Mouse (Mus musculus) bone marrow, adult 2 months (tissue): Measurements from ENCODE around the gene Pex5. TPM values are rescaled to one million over a fixed set of nuclear protein-coding genes. Genes with fewer than 3 reads are reported as not detected.
"Not testable (repeated sequence)": the region's sequence is repeated elsewhere in the genome, so short reads cannot be mapped to it uniquely, and the experiment has no call there.

Experiments
- H3K27ac ChIP-seq: fragments of 200-500 bp; 2 replicates; pipeline ENCODE4 v1.5.1; 2012; ENCODE audit warnings: low read depth, mild to moderate bottlenecking, control low read depth, inconsistent platforms, low read length; ENCODE audit not compliant: control insufficient read depth, poor library complexity, insufficient read depth
- H3K4me1 ChIP-seq: fragments of 200-500 bp; 2 replicates; pipeline ENCODE4 v1.6.1; 2011; ENCODE audit warnings: low read length; ENCODE audit not compliant: control insufficient read depth, insufficient read depth
- H3K4me3 ChIP-seq: fragments of 200-500 bp; replicated peaks from 2 replicates; pipeline ENCODE3; 2011; ENCODE audit warnings: mild to moderate bottlenecking, low read depth, low read length, control low read depth; ENCODE audit not compliant: control insufficient read depth
- CTCF ChIP-seq: fragments of 200-500 bp; IDR thresholded peaks from 2 replicates; pipeline ENCODE4 v1.5.1; 2011; ENCODE audit warnings: low read length, control low read depth; ENCODE audit not compliant: control insufficient read depth, insufficient read depth
- POLR2A ChIP-seq: fragments of 200-500 bp; IDR thresholded peaks from 2 replicates; pipeline ENCODE4 v1.6.1; 2011; ENCODE audit warnings: low read depth, mild to moderate bottlenecking, control low read depth, low read length, borderline replicate concordance; ENCODE audit not compliant: control insufficient read depth
- WGBS: fragments of 180-500 bp; shearing (Covaris S2); methylation state at CpG from one replicate; pipeline ENCODE4 v1.1.7; 2018; 5-methylcytosine and 5-hydroxymethylcytosine counted together
- polyA plus RNA-seq: library from polyadenylated mRNA; stranded (reverse); fragments of >200 nt; gene quantifications from 2 replicates; pipeline ENCODE4 v1.2.4, GENCODE M21; 2011; ENCODE audit warnings: low replicate concordance; ENCODE audit not compliant: missing spikeins, insufficient read depth, insufficient read length

Gene Pex5
- polyA plus RNA-seq, 1 experiment = 16.6 TPM

DNA sequence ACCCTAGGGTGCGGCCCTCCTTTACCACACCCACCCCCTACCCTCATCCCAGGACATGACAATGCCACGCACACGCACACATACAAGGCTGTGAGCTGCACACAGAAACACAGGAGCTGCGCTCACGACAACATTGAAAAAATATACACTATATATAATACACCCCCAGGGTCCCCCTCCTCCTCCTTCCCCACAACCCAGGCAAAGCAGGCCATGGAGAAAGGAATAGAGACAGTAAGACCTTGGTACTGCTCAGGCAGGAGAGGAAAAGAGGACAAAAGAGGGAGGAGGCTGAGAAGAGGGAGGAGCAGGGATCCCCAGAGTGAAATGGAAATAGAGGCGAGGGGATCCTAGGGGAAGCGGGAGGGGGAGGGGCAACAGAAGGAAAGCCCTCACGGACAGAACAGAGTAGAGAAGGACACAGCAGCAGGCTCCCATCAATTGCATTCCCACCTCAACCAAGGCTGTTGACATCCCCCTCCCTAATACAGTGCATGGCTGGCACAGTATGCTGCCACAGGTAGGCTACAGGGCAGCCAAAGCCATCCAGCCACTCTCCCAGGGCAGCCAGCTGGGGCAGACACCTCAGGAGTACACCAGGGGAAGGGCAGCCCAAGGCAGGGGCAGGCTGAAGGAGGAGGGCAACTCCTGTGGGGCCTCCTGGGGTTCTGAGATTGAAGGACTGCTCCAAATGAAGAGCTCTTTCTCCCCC is 16.1 kb upstream of the Pex5 start:
- WGBS = 80% methylated on average over 8 of the region's 8 CpGs
- TF ChIP-seq POLR2A (no peak), CTCF (no peak)
- Histone ChIP-seq H3K4me1 (no peaks in the 10 kb centered on the region), H3K27ac (no peak overlapping the region), H3K4me3 (no peak overlapping the region)

DNA sequence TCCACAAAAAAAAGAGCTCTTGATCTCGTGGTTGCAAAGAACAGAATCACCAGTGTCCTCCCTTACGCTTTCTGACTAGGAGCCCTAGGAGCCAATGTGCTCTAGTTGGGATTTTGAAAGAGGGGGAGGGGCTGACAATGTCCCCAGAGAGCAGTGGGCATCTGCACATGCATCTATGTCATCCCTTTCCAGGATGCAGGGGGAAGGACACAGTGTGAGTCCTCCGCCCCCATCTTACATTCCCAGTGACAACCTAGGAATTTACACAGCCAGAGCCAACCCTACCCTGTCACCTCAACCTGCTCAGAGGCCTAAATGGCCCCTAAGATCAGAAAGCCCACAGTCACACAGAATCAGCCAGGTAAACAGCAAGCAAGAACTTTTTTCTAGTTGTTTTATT is 15.5 kb upstream of the Pex5 start:
- no peaks in the 10 kb centered on the region for H3K4me1 ChIP-seq
- H3K4me3 ChIP-seq = no peak overlapping the region
- no peak overlapping the region for H3K27ac ChIP-seq
- 78% methylated on average over 3 of the region's 3 CpGs for WGBS
- TF ChIP-seq POLR2A (no peak), CTCF (no peak)

DNA sequence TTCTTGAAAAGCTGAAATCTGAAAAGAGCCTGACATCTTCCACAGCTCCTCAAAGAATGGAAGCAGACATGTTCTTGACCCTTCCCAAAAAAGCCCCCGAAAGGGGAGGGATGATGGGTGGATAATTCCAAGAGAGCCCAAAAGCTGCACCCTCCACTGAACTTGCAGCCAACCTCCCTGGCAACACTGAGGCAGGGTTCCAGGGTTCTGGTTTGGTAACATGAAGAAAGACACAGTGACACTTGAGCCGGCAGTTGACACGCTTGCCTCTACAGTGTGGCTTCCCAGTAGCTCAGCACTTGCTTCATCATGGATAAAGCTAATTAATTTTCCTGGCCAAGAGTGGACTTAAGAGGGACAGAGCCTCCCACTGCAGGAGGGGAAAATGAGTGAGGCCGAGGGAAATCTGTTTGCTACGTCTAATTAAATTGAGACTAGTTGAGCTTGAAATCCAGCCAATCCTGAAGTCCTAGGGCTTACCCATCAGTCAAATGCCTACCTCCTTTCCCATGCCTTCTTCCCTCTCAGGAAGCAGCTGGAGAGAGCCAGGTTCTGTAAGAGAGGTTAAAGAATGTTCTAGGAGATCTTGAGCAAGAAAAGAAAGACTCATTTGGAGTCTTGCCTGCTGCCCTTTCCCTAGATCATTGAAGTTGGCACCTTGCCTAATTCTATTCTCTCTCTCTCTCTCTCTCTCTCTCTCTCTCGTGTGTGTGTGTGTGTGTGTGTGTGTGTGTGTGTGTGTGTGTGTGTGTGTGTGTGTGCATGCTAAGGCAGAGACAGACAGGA is 13.1 kb upstream of the Pex5 start:
- TF ChIP-seq CTCF (no peak), POLR2A (no peak)

DNA sequence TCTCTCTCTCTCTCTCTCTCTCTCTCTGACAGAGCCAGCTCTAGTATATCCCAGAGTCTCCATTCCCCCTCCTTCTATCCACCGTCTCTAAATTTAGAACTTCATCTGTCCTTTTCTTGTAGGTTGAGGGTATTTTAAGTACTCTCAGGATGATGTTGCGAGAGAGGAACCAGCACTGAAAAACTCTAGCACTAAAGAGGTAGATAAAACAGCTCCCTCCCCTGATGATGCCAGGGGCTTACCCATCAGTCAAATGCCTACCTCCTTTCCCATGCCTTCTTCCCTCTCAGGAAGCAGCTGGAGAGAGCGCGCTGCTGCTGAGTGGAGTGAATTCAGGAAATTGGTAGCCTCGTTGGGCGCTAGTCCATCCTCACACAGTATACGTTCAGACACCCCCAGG is 12.4 kb upstream of the Pex5 start:
- H3K4me1 ChIP-seq = peaks cover 2% of the 10 kb centered on the region
- TF ChIP-seq CTCF (no peak), POLR2A (no peak)
- H3K4me3 ChIP-seq = no peak overlapping the region
- H3K27ac ChIP-seq = no peak overlapping the region
- 74% methylated on average over 7 of the region's 7 CpGs for WGBS

More for the DNA sequence above, 13.1 kb upstream of the Pex5 start:
- H3K4me3 ChIP-seq = no peak overlapping the region
- H3K4me1 ChIP-seq = peaks cover 2% of the 10 kb centered on the region
- no peak overlapping the region for H3K27ac ChIP-seq
- WGBS = 76% methylated on average over 5 of the region's 6 CpGs

DNA sequence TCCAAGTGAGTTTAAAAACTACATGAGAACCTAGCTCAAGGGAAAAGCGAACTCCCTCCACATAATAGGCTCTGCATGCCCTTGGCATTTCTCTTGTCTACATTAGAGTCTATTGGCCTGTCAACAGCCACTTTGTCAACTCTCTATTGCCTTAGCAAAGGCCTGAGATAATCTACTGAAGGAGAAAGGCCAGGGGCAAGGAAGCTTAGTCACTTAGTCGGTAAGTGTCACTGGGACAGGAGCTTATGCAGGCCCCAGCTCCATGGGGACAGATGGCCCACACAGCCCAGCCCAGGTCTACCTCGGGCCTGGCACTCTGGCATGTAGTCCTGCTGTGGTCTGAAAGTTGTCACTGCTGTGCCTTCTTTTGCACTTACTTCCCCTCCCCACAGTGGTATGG is 11.7 kb upstream of the Pex5 start:
- Histone ChIP-seq H3K27ac (no peak overlapping the region), H3K4me3 (no peak overlapping the region), H3K4me1 (peaks cover 2% of the 10 kb centered on the region)
- TF ChIP-seq POLR2A (no peak), CTCF (no peak)
- WGBS = 76% methylated on average over 3 of the region's 3 CpGs

DNA sequence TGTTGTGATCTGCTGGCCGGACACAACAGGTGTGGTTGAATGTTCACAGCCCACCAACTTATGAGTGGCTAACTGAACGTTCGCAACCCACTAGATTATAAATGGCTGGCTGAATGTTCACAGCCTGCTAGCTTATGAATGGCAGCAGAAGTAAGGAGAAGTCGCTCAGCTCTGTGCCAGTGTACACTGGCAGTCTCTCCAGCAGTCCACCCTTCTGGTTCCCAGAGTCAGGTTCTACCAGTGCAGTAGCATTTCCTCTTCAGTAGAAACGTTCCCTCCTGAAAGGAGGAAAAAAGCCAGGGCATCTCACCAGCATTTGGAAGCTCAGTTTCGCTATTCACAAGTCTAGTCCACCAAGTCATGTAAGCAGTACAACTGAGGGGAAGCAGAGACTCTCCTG is 10.7 kb upstream of the Pex5 start:
- no peak overlapping the region for H3K27ac ChIP-seq
- WGBS = 36% methylated on average over 6 of the region's 6 CpGs
- H3K4me3 ChIP-seq = no peak overlapping the region
- peaks cover 2% of the 10 kb centered on the region for H3K4me1 ChIP-seq
- TF ChIP-seq POLR2A (no peak), CTCF (no peak)

DNA sequence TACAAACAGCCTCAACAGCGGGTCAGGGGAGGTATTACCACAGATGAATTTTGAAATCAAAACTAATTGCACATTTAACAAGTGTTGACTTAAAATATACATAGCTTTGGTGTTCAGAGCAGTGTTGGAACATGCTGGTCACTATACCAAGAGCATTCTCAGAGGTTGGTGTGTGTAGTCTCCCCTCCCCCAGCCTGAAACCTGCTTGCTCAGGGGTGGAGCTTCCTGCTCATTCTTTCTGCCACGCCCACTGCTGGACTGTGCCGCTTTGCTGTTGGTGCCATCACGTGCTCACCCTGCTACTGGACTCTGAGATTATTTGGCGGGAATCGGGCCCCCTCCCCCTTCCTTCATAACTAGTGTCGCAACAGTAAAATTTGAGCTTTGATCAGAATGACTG is 10.2 kb upstream of the Pex5 start:
- not testable (repeated sequence) for H3K4me1 ChIP-seq, H3K27ac ChIP-seq, H3K4me3 ChIP-seq
- 22% methylated on average over 7 of the region's 7 CpGs for WGBS

DNA sequence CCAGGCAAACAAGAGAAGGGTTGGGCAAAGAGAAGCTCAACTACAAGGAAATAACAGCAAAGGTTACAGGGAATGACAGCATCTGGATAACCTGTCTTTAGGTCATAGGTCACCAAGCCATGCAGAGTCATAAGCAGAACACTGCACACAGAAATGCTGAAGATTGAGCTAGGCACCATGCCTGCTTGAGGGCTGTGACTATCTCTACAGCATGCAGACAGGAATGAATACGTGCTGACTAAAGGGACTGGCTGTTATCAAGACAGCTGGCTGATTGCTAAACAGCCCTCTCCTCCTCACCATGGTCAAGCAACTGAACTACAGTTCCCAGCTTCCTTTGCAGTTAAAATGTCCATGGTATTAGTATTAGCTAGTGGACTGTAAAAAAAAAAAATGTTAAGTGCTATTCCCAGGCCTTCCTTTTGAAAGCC is 9.2 kb upstream of the Pex5 start:
- no peak overlapping the region for H3K27ac ChIP-seq
- WGBS = 14% methylated on average over 1 of the region's 1 CpGs
- TF ChIP-seq CTCF (no peak), POLR2A (no peak)
- peaks cover 2% of the 10 kb centered on the region for H3K4me1 ChIP-seq
- no peak overlapping the region for H3K4me3 ChIP-seq

DNA sequence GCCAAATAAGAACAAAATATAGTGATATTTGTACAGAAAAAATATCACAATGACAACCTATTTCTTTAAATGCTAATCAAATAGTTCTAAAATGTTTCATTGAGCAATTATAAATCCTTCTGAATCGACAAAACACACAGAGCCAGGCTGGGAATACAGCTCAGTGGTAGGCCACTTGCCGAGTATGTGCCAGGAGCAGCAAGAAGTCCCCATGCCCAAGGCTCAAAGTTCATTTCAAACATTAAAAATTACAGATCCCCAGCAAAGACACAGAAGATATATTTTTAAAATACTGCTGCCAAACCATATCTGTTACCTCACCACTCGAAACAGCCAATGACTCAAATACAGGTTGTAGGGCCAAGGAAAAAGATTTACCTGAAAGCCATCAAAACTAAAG is 3.8 kb upstream of the Pex5 start:
- no peak overlapping the region for H3K27ac ChIP-seq
- H3K4me3 ChIP-seq = no peak overlapping the region
- WGBS = 79% methylated on average over 3 of the region's 3 CpGs
- no peak for TF ChIP-seq POLR2A
- no peak for TF ChIP-seq CTCF
- no peaks in the 10 kb centered on the region for H3K4me1 ChIP-seq
